Mouse (Mus musculus) liver, embryonic 14.5 days (tissue): ENCODE results near the gene Iah1.

Experiments used
- CTCF ChIP-seq: IDR thresholded peaks from 2 replicates; pipeline ENCODE4 v1.5.1; 2016; ENCODE audit warnings: antibody characterized with exemption, low read depth, control low read depth
- EP300 ChIP-seq: IDR thresholded peaks from 2 replicates; pipeline ENCODE4 v1.6.1; 2016; ENCODE audit warnings: antibody characterized with exemption, low read depth

- TF ChIP-seq CTCF (no peak), EP300 (no peak)
Observed at GRCm38 (mm10) chr12:21333021-21333420, 16.8 kb downstream of the Iah1 start.
